Mouse (Mus musculus): ENCODE data around the gene Prl7a1. TPM values are rescaled to one million over a fixed set of nuclear protein-coding genes. Genes with fewer than 3 reads are reported as not detected.

Gene Prl7a1
- polyA plus RNA-seq (2012; rRNA removed): not detected in 2 replicates

DNA sequence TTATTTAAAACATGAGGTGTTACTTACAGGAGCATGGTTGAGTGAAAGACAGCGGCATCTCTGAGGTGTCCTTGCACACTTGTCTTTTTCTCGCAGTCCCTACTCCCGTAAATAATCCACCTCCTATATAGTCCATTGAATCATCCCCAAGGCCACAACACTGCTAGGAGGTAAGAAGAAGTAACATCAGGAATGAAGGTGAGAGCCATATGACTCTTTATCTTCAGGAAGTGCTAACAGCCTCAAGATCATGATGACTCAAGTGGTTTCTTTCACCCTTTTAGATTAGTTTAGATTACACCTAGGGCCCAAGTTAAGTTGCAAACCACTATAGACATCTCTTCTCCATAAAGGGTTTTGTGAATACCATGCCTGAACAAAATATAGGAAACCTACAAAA lies at the start of gene Prl7a1:
Gene Prl7a1 (minus strand): TSS at position 101 of the 400 bp plus-strand sequence.
- H3K27ac ChIP-seq (ENCODE audit: insufficient read depth, low read depth, low read length): no peak within 1 kb of the TSS
- H3K36me3 ChIP-seq (ENCODE audit: control insufficient read depth, insufficient read depth, low read length): no peaks in the 10 kb centered on the region
- no peak for TF ChIP-seq CTCF (conservative IDR thresholded peaks at IDR 0.05; ENCODE audit: insufficient read depth, insufficient read length, low read depth, low read length)
- TF ChIP-seq POLR2A (IDR thresholded peaks at IDR 0.05; ENCODE audit: low read depth, low read length): no peak
- no peak for DNase-seq
- WGBS: 97% methylated on average over 3 of the region's 3 CpGs
- H3K4me1 ChIP-seq (ENCODE audit: control insufficient read depth, insufficient read depth, low read length): no peaks in the 10 kb centered on the region
- H3K27me3 ChIP-seq (replicated peaks; ENCODE audit: control insufficient read depth, insufficient read depth, low read length): no peaks in the 10 kb centered on the region
- H3K4me3 ChIP-seq (ENCODE audit: insufficient read depth, low read depth, low read length): no peak within 1 kb of the TSS

DNA sequence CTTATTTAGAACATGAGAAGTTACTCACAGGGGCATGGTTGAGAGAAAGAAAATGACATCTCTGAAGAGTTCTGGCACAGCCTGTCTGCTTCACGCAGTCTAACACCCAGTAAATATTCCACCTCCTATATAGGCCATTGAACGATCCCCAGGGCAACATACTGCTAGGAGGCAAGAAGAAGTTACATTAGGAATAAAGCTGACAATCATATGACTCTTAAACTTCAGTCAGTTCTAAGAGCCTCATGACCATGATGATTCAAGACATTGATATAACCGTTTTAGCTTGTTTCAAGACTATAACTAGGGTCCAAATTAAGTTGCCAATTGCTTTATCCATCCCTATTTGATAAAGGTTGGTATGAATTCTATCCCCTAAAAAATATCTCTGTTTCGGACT lies 25.6 kb upstream of the Prl7a1 start, which contains the start of gene Prl7a2:
Gene Prl7a2 (minus strand): TSS at position 101 of the 400 bp plus-strand sequence.
- H3K4me3 ChIP-seq (ENCODE audit: insufficient read depth, low read depth, low read length): no peak within 1 kb of the TSS
- WGBS: 84% methylated on average over 4 of the region's 4 CpGs
- H3K27ac ChIP-seq (ENCODE audit: insufficient read depth, low read depth, low read length): no peak within 1 kb of the TSS
- H3K4me1 ChIP-seq (ENCODE audit: control insufficient read depth, insufficient read depth, low read length): no peaks in the 10 kb centered on the region
- H3K27me3 ChIP-seq (replicated peaks; ENCODE audit: control insufficient read depth, insufficient read depth, low read length): no peaks in the 10 kb centered on the region
- DNase-seq: no peak
- TF ChIP-seq CTCF (conservative IDR thresholded peaks at IDR 0.05; ENCODE audit: insufficient read depth, insufficient read length, low read depth, low read length) (no peak), POLR2A (IDR thresholded peaks at IDR 0.05; ENCODE audit: low read depth, low read length) (no peak)
- no peaks in the 10 kb centered on the region for H3K36me3 ChIP-seq (ENCODE audit: control insufficient read depth, insufficient read depth, low read length)

DNA sequence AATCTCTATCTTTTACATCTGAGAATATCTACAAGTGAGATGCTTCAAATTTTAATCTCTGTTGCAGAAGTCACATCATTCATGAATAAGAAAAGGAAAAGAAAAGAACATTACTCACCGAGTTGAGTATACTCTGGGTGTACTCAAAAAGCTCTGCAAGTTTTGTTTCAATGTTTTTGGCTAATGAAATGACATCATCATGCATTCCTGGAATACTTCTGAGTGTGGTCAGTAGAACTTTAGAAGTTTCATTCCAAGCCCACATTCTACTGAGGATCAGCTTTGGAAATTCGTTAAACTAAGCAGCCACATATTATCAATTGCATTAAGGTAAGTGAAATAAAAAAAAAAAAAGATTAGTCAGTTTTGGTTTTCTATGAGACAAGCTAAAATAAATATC lies 18.5 kb upstream of the Prl7a1 start:
- no peak overlapping the region for H3K4me3 ChIP-seq (ENCODE audit: insufficient read depth, low read depth, low read length)
- 60% methylated on average over 2 of the region's 2 CpGs for WGBS
- H3K27me3 ChIP-seq (replicated peaks; ENCODE audit: control insufficient read depth, insufficient read depth, low read length): no peaks in the 10 kb centered on the region
- no peak for DNase-seq
- no peak for TF ChIP-seq CTCF (conservative IDR thresholded peaks at IDR 0.05; ENCODE audit: insufficient read depth, insufficient read length, low read depth, low read length)
- TF ChIP-seq POLR2A (IDR thresholded peaks at IDR 0.05; ENCODE audit: low read depth, low read length): no peak
- H3K36me3 ChIP-seq (ENCODE audit: control insufficient read depth, insufficient read depth, low read length): no peaks in the 10 kb centered on the region
- H3K27ac ChIP-seq (ENCODE audit: insufficient read depth, low read depth, low read length): no peak overlapping the region
- no peaks in the 10 kb centered on the region for H3K4me1 ChIP-seq (ENCODE audit: control insufficient read depth, insufficient read depth, low read length)

DNA sequence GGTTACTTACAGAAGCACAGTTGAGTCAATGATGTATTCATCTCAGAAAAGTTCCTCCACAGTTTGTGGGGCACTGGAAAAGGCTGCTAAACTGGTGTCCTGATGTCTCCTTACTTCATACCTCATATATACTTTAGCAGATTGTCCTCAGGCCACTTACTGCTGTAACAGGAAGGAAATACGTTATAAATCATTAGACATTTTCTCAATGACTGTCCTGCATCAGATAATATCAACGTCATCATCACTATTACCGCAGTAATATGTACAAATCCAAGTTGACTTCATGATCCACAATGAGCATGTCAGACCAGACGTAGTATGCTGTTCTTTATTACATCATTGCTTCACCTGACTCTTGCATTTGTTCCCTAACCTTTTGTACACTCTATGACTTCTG lies 31.8 kb downstream of the Prl7a1 start, which contains the start of gene Prl7b1:
Gene Prl7b1 (minus strand): TSS at position 101 of the 400 bp plus-strand sequence.
- 62% methylated on average over 4 of the region's 4 CpGs for WGBS
- H3K4me1 ChIP-seq (ENCODE audit: control insufficient read depth, insufficient read depth, low read length): no peaks in the 10 kb centered on the region
- DNase-seq: no peak

More for the DNA sequence above, 31.8 kb downstream of the Prl7a1 start, which contains the start of gene Prl7b1:
- H3K36me3 ChIP-seq (ENCODE audit: control insufficient read depth, insufficient read depth, low read length): no peaks in the 10 kb centered on the region
- no peak for TF ChIP-seq POLR2A (IDR thresholded peaks at IDR 0.05; ENCODE audit: low read depth, low read length)
- no peak for TF ChIP-seq CTCF (conservative IDR thresholded peaks at IDR 0.05; ENCODE audit: insufficient read depth, insufficient read length, low read depth, low read length)
- no peak within 1 kb of the TSS for H3K27ac ChIP-seq (ENCODE audit: insufficient read depth, low read depth, low read length)
- no peak within 1 kb of the TSS for H3K4me3 ChIP-seq (ENCODE audit: insufficient read depth, low read depth, low read length)
- no peaks in the 10 kb centered on the region for H3K27me3 ChIP-seq (replicated peaks; ENCODE audit: control insufficient read depth, insufficient read depth, low read length)

Other genes with a start within 250 kb of the Prl7a1 start
- not detected in 2 replicates for gene Prl8a6, start 203.8 kb downstream of the Prl7a1 start, polyA plus RNA-seq (2012; rRNA removed)
- gene Prl8a8, start 129.3 kb downstream of the Prl7a1 start, polyA plus RNA-seq (2012; rRNA removed): not detected in 2 replicates
- not detected in 2 replicates for gene Prl8a9, start 77.9 kb downstream of the Prl7a1 start, polyA plus RNA-seq (2012; rRNA removed)
- not detected in 2 replicates for gene Prl8a1, start 60.3 kb downstream of the Prl7a1 start, polyA plus RNA-seq (2012; rRNA removed)
- gene Prl7b1, start 31.9 kb downstream of the Prl7a1 start, polyA plus RNA-seq (2012; rRNA removed): not detected in 2 replicates
- gene Prl7a2, start 25.5 kb upstream of the Prl7a1 start, polyA plus RNA-seq (2012; rRNA removed): not detected in 2 replicates
- gene Prl7d1, start 74.2 kb upstream of the Prl7a1 start, polyA plus RNA-seq (2012; rRNA removed): not detected in 2 replicates
- gene Prl7c1, start 138.3 kb upstream of the Prl7a1 start, polyA plus RNA-seq (2012; rRNA removed): not detected in 2 replicates
- not detected in 2 replicates for gene Prl2a1, start 159.2 kb upstream of the Prl7a1 start, polyA plus RNA-seq (2012; rRNA removed)
- not detected in 2 replicates for gene Prl2c1, start 206.8 kb upstream of the Prl7a1 start, polyA plus RNA-seq (2012; rRNA removed)

Data from kidney, adult 2 months (tissue).